Mouse (Mus musculus): ENCODE measurements at regions not wholly inside any gene's neighbourhood (a gene's known extent, or its start where the extent isn't known, plus 50 kb on each side); places are given as distances from the start of the nearest gene placed in this dataset.

- no peak for DNase-seq (ENCODE audit: low spot score in 2 of 2)
Measured at GRCm38 (mm10) chr13:30044790-30045189, 58.9 kb upstream of the E2f3 start.

- no peak for DNase-seq (ENCODE audit: low spot score in 2 of 2)
Measured at GRCm38 (mm10) chr13:30042689-30043320, 56.9 kb upstream of the E2f3 start.

GRCm38 (mm10) chr13:30041501-30042295 lies 55.8 kb upstream of the E2f3 start:
- no peak for DNase-seq (ENCODE audit: low spot score in 2 of 2)

GRCm38 (mm10) chr13:30040288-30040687 lies 54.4 kb upstream of the E2f3 start:
- DNase-seq (ENCODE audit: low spot score in 2 of 2) = no peak

GRCm38 (mm10) chr13:30039791-30040190 lies 53.9 kb upstream of the E2f3 start:
- DNase-seq (ENCODE audit: low spot score in 2 of 2) = no peak

- no peak for DNase-seq (ENCODE audit: low spot score in 2 of 2)
Measured at GRCm38 (mm10) chr13:30036561-30036960, 50.7 kb upstream of the E2f3 start.

- no peak for DNase-seq (ENCODE audit: low spot score in 2 of 2)
Measured at GRCm38 (mm10) chr13:30036071-30036470, 50.2 kb upstream of the E2f3 start.
